Mouse (Mus musculus) liver, embryonic 14.5 days (tissue): Measurements from ENCODE around the gene Tbc1d16.

ENCODE experiments used
- CTCF ChIP-seq: IDR thresholded peaks from 2 replicates; pipeline ENCODE4 v1.5.1; 2016; ENCODE audit warnings: antibody characterized with exemption, low read depth, control low read depth
- EP300 ChIP-seq: IDR thresholded peaks from 2 replicates; pipeline ENCODE4 v1.6.1; 2016; ENCODE audit warnings: antibody characterized with exemption, low read depth

DNA sequence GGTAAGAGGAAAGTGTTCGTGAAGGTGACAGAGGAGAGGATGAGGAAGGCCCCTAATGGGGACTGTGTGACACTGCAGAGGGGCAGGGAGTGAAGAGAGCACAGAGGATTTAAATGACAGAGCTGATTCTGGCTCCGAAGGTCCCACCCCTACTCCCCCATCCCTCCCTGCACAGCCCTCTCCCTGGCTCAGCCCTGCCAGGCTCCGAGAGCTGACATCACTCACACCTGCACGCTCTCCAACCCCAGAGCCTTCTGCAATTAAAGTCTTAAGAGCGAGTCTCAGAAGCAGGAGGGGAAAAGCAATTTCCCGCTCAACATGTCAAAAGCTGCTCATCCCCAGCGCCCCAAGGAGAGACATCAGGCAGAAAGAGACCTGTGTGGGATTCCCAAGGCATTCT, 109.4 kb downstream of the Tbc1d16 start:
- TF ChIP-seq CTCF (no peak), EP300 (no peak)
